Mouse (Mus musculus) neural tube, embryonic 11.5 days (tissue): Measurements from ENCODE around the gene Sigmar1. TPM values are rescaled to one million over a fixed set of nuclear protein-coding genes. Genes with fewer than 3 reads are reported as not detected.
"Not testable (repeated sequence)": the region's sequence is repeated elsewhere in the genome, so short reads cannot be mapped to it uniquely, and the experiment has no call there.

ENCODE experiments used
- ATAC-seq: fragments of 200-750 bp; cut with Nextera tagmentation; 2 replicates; pipeline ENCODE4 v1.8.0; 2017; ENCODE audit warnings: moderate number of reproducible peaks, mild to moderate bottlenecking, moderate TSS enrichment, moderate library complexity; ENCODE audit not compliant: insufficient read depth, low FRiP score, low TSS enrichment
- DNase-seq: peaks from one replicate; pipeline ENCODE4 v3.0.0-alpha.2; 2015; ENCODE audit warnings: low spot score
- H3K27ac ChIP-seq: fragments of 300-500 bp; sonication (generic); 2 replicates; pipeline ENCODE4 v1.5.1; 2014; ENCODE audit warnings: low read depth, mild to moderate bottlenecking, low read length
- H3K27me3 ChIP-seq: fragments of 300-500 bp; sonication (generic); 2 replicates; pipeline ENCODE4 v1.6.1; 2014; ENCODE audit warnings: mild to moderate bottlenecking, low read length, mixed read lengths; ENCODE audit not compliant: control insufficient read depth, insufficient read depth
- H3K36me3 ChIP-seq: fragments of 300-500 bp; sonication (generic); 2 replicates; pipeline ENCODE4 v1.6.1; 2014; ENCODE audit warnings: mild to moderate bottlenecking, low read length, moderate library complexity, mixed read lengths; ENCODE audit not compliant: control insufficient read depth, insufficient read depth
- H3K4me1 ChIP-seq: fragments of 300-500 bp; sonication (generic); 2 replicates; pipeline ENCODE4 v1.6.1; 2014; ENCODE audit warnings: low read length, mixed read lengths; ENCODE audit not compliant: control insufficient read depth, insufficient read depth
- H3K4me2 ChIP-seq: fragments of 300-500 bp; sonication (generic); 2 replicates; pipeline ENCODE4 v1.6.1; 2014; ENCODE audit warnings: low read depth, mild to moderate bottlenecking, moderate library complexity
- H3K4me3 ChIP-seq: fragments of 300-500 bp; sonication (generic); 2 replicates; pipeline ENCODE4 v1.5.1; 2014; ENCODE audit warnings: low read depth, low read length
- H3K9ac ChIP-seq: fragments of 300-500 bp; sonication (generic); 2 replicates; pipeline ENCODE4 v1.6.1; 2014; ENCODE audit warnings: mild to moderate bottlenecking, low read length
- H3K9me3 ChIP-seq: fragments of 300-500 bp; sonication (generic); 2 replicates; pipeline ENCODE4 v1.6.1; 2016; ENCODE audit warnings: low read length; ENCODE audit not compliant: control insufficient read depth
- WGBS: fragments of 180-500 bp; shearing (Covaris S2); extraction: QIAGEN DNeasy Blood & Tissue Kit; methylation state at CpG from one replicate; pipeline ENCODE4 v1.1.7; 2014; 5-methylcytosine and 5-hydroxymethylcytosine counted together
- polyA plus RNA-seq: library from polyadenylated mRNA; unstranded; fragments of >200 nt; fragmentation: Nextera tagmentation; extraction: Ambion mirVana; gene quantifications from 2 replicates; pipeline ENCODE4 v1.2.1, GENCODE M21; 2014

Sigmar1 gene
- polyA plus RNA-seq, 1 experiment from 2014 or later: 83.7 TPM

- WGBS: 0% methylated on average over 15 of the region's 25 CpGs
- ATAC-seq, H3K27ac ChIP-seq: not testable (repeated sequence)
These were observed 17.5 kb upstream of the Sigmar1 start for GRCm38 (mm10) chr4:41773502-41773901.

DNA sequence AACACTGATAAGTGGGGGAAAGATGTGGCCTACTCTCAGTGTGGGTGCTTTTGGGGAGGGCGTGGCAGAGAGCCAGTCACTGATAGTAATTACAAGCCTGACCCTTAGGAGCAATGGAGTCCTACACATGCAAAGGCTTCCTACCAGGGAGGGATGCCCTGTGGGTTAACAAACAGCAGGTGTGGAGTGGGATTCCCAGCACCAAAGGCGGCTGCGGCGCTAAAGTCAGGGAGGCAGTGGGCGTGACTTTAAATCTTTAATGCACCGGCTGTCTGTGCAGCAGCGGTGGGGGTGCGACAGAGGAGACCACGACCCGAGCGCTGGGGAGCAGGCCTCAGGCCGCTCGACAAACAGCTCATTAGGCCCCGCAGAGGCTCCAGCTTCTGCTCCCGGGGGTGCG, 17.0 kb upstream of the Sigmar1 start:
- 5% methylated on average over 8 of the region's 16 CpGs for WGBS
- peak overlapping the region; percentile 16; the same call in 1 of the 2 replicates for H3K4me3 ChIP-seq
- not testable (repeated sequence) for H3K27me3 ChIP-seq, H3K9me3 ChIP-seq, H3K36me3 ChIP-seq, H3K4me1 ChIP-seq, DNase-seq, H3K9ac ChIP-seq, H3K27ac ChIP-seq, ATAC-seq
- peak overlapping the region; percentile 29 for H3K4me2 ChIP-seq

More at GRCm38 (mm10) chr4:41773502-41773901, 17.5 kb upstream of the Sigmar1 start:
- H3K4me1 ChIP-seq, H3K27me3 ChIP-seq, H3K9ac ChIP-seq, H3K36me3 ChIP-seq, H3K9me3 ChIP-seq: not testable (repeated sequence)
- Histone ChIP-seq H3K4me3 (peak overlapping the region; percentile 35), H3K4me2 (peak overlapping the region; percentile 40)
- DNase-seq: peak; percentile 68

DNA sequence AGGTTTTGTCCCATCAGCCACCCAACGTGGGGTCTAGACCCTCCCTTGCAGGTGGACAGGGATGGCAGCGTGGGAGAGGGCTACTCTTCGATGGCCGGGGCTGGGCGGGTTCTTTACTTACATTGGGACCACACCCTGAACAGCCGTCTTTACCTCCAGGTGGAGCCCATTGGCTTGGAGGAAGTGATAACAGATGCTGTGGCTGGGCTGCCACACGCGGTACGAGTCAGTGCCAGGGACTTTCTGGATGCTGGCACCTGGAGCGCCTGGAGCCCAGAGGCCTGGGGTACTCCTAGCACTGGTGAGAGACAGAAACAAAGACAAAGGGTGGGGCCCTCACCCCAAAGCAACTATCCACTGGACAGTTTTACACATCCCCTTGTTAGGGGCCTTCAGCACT, 11.3 kb upstream of the Sigmar1 start:
- H3K4me1 ChIP-seq, H3K27ac ChIP-seq, H3K4me3 ChIP-seq, H3K9me3 ChIP-seq, ATAC-seq, DNase-seq, H3K27me3 ChIP-seq, H3K9ac ChIP-seq, H3K36me3 ChIP-seq, H3K4me2 ChIP-seq: not testable (repeated sequence)
- 82% methylated on average over 10 of the region's 10 CpGs for whole genome bisulfite sequencing

DNA sequence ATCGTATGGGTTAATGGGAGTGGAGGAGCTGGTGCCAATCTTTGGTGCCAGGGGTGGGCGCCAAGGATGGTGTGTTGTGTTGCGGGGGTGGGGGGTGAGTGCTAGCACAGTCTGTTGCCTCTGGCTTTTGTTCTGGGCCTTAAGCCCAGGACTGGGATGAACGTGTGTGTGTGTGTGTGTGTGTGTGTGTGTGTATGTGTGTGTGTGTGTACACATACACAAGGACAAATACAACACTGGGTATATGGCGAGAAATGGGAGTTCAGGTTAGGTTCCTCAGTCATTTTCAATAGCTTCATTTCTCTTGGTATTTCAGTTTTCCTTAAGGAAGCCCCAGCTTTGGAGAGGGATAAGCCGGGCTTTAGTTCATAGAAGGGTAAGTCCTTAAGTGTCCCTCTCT, 7.2 kb upstream of the Sigmar1 start:
- not testable (repeated sequence) for H3K27ac ChIP-seq, H3K4me3 ChIP-seq, H3K9me3 ChIP-seq, H3K27me3 ChIP-seq, H3K36me3 ChIP-seq, DNase-seq, ATAC-seq, H3K9ac ChIP-seq, H3K4me2 ChIP-seq
- 82% methylated on average over 3 of the region's 6 CpGs for WGBS
- H3K4me1 ChIP-seq: peaks cover 16% of the 10 kb centered on the region

DNA sequence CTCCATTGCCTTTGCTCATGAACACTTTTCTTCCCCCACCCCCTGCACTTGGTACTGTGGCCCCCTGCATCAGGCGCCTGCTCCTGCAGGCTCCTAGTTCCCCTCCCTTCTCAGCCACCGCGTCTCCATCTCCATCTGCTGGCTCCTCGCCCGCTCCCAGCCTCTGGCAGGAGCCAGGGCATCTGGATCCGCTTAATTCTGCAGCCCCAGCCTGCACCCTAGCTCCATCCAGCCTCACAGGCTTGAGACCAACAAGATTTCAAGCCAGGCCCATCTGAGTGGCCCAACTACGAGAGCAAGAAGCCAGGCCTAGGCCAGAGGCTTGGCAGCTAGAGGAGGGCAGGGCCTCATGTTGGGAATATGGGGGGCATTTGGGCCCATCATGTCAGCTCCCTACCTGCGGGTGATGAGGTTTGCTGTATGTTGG, 6.7 kb upstream of the Sigmar1 start:
- H3K4me2 ChIP-seq: peak overlapping the region; percentile 53
- ATAC-seq: not testable (repeated sequence)

GRCm38 (mm10) chr4:41762099-41762687, 6.2 kb upstream of the Sigmar1 start:
- DNase-seq (peak; percentile 61), ATAC-seq (no peak)
- Histone ChIP-seq H3K4me1 (peaks cover 16% of the 10 kb centered on the region), H3K9ac (peak overlapping the region; percentile 35), H3K27ac (no peak overlapping the region), H3K9me3 (no peaks in the 10 kb centered on the region), H3K36me3 (no peaks in the 10 kb centered on the region; the same call in 1 of the 2 replicates), H3K27me3 (no peaks in the 10 kb centered on the region), H3K4me3 (no peak overlapping the region), H3K4me2 (peak overlapping the region; percentile 53)
- 37% methylated on average over 8 of the region's 8 CpGs for WGBS

More for the DNA sequence above, 6.7 kb upstream of the Sigmar1 start:
- not testable (repeated sequence) for H3K4me3 ChIP-seq, H3K27me3 ChIP-seq, H3K9me3 ChIP-seq, H3K27ac ChIP-seq, H3K36me3 ChIP-seq, DNase-seq
- H3K4me1 ChIP-seq: peaks cover 16% of the 10 kb centered on the region
- peak overlapping the region; percentile 35; the same call in 1 of the 2 replicates for H3K9ac ChIP-seq
- WGBS: 48% methylated on average over 8 of the region's 8 CpGs

- H3K27ac ChIP-seq: no peak overlapping the region
- ATAC-seq (no peak), DNase-seq (no peak)
- peaks cover 16% of the 10 kb centered on the region for H3K4me1 ChIP-seq
- peak overlapping the region; percentile 53 for H3K4me2 ChIP-seq
- no peaks in the 10 kb centered on the region for H3K27me3 ChIP-seq
- no peak overlapping the region for H3K9ac ChIP-seq
- H3K36me3 ChIP-seq: no peaks in the 10 kb centered on the region; the same call in 1 of the 2 replicates
- H3K9me3 ChIP-seq: no peaks in the 10 kb centered on the region
- H3K4me3 ChIP-seq: 0 out of 2 replicates have a peak overlapping the region, but pooled peaks have one; percentile 40
These were observed 5.7 kb upstream of the Sigmar1 start for GRCm38 (mm10) chr4:41761680-41762079.

- Histone ChIP-seq H3K27ac (peak overlapping the region; percentile 27), H3K27me3 (no peaks in the 10 kb centered on the region), H3K4me1 (peaks cover 16% of the 10 kb centered on the region), H3K9me3 (no peaks in the 10 kb centered on the region), H3K36me3 (no peaks in the 10 kb centered on the region; the same call in 1 of the 2 replicates), H3K4me2 (peak overlapping the region; percentile 53), H3K9ac (peak overlapping the region; percentile 45; the same call in 1 of the 2 replicates), H3K4me3 (peak overlapping the region; percentile 40)
- 78% methylated on average over 4 of the region's 4 CpGs for WGBS
- ATAC-seq (no peak; the same call in 1 of the 2 replicates), DNase-seq (no peak)
These were observed 5.0 kb upstream of the Sigmar1 start for GRCm38 (mm10) chr4:41760911-41761310.

DNA sequence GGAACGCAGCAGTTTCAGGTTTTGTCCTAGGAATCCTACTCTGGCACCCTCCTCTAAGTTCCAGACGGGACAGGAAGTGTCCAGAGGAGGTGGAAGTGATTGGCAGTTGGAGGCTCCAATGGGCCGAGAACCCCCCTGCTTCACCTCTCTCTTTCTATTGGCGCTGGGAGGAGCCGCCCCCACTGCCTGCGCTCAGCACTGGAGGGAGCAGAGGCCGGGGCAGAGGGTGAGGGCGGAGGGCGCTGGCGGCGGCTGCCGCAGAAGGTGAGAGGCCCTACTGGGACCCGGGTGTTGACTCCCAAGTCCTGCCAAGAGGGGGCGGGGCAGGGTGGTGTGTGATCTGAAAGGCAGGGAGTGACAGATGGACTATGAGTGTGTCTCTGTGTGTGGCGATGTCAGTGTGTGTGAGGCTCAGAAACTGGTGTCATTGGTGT, 4.3 kb upstream of the Sigmar1 start:
- under 1% methylated on average over 15 of the region's 15 CpGs for WGBS
- H3K9me3 ChIP-seq: no peaks in the 10 kb centered on the region
- peak overlapping the region; percentile 45 for H3K9ac ChIP-seq
- DNase-seq: peak; percentile 86
- no peaks in the 10 kb centered on the region; the same call in 1 of the 2 replicates for H3K36me3 ChIP-seq
- H3K4me1 ChIP-seq: peaks cover 16% of the 10 kb centered on the region
- no peaks in the 10 kb centered on the region for H3K27me3 ChIP-seq
- peak overlapping the region; percentile 40 for H3K4me3 ChIP-seq
- peak overlapping the region; percentile 53 for H3K4me2 ChIP-seq
- peak overlapping the region; percentile 27; the same call in 1 of the 2 replicates for H3K27ac ChIP-seq
- ATAC-seq: peak; percentile 89
